Mouse (Mus musculus): Measurements from ENCODE around the gene Timm8a2.
A peak's percentile ranks its signal among the peaks of the same experiment; 100 is the strongest.

Timm8a2 gene

DNA sequence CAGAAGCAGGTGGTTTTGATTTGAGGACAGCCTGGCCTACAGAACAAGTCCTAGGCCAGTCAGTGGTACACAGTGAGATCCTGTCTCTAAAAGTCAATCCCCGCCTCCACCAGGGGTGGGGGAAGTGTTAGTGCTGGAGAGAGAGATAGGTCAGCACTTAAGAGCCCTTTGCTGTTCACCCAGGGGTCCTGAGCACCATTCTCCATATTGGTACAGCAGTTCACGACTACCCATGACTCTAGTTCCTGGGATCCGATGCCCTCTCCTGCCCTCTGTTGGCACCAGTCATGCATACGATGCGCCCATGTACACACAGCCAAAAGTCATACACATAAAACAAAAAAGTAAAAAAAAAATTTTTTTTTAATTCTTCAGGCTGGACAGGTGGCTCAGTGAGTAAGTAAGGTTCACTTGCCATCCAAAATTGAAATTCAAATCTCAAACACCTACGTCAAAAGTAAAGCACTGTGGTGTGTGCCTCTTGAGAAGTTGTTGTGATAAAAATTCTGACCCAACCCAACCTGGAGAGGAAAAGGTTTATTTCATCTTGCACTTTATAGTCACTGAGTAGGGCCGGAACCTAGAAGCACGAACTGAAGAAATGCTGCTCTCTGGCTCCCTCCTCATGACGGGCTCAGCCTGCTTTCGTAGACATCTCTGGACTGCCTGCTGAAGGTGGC, 28.1 kb downstream of the Timm8a2 start:
- DNase-seq = no peak

DNA sequence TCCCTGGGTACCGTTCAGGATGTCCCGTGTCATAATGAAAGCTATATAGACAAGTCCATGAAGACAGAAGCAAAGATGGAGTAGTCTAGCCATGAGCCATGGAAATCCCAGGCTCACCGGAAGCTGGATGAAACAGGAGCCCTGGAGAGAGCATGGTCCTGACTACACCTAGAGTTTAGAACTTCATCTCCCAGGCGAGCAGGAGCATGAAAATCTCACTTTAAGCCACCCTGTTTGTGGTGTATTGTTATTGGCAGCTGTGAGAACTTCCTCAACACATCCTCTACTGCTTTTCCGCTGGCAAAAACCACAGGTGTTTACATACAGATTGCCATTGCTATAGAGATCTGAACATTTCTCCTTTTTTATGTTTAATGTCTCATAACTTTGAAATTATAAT, 29.1 kb downstream of the Timm8a2 start:
- no peak for DNase-seq

DNA sequence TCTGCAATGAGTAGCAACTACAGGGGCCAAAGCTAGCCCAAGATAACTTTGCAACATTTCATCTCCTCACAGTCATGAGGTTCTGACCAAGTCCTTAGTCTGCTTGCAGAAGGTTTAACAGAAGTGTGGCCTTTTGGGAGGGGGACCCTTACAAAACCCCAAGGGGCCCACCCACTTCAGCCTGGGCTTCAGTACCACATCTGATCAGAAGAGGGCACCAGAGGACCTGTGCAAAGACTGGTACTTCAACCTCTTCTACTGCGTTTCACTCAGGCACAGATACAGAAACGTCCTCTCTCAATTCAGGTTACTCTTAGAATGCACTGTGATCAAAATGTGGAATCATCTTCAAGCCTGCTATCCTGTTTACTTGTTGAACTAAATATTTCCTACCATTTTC, 30.0 kb downstream of the Timm8a2 start:
- peak; percentile 43 for DNase-seq

DNA sequence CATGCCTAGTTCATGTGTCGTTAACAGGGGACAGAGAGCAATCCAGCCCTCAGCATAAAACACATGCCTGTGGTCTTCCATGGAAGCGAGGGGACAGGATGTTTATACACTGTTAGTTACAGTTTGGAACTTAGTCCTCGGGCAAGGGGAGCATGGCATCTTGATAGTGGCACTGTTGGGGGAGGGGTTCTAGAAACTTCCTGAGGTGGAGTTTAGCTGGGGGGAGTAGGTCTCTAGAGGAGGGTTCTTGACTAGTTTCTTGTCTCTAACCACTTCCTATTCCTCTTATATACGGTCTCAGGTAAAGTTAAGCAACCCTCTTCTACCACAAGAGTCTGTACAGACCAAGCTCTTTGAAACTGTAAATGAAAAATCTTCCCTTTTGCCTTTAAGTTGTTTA, 31.8 kb downstream of the Timm8a2 start:
- no peak for DNase-seq

DNA sequence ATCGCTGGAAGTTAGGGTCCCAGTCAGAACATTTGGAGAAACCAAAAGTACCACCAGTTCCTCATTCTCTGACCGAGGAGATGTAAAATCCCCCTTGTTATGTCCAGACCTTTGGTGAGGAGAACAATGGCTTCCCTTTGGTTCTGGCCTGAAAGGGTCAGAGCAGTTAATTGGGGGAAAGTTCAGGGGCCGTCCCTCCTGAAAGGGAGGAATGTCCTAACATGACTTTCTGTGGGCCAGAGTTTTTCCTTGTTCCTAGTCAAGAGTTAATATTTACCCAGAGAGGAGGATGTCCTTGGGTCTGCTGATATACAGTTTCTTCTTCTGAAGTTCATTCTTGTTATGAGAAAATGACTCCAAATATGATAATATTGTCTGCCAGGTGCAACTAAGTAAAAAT, 33.6 kb downstream of the Timm8a2 start:
- peak; percentile 75 for DNase-seq

DNA sequence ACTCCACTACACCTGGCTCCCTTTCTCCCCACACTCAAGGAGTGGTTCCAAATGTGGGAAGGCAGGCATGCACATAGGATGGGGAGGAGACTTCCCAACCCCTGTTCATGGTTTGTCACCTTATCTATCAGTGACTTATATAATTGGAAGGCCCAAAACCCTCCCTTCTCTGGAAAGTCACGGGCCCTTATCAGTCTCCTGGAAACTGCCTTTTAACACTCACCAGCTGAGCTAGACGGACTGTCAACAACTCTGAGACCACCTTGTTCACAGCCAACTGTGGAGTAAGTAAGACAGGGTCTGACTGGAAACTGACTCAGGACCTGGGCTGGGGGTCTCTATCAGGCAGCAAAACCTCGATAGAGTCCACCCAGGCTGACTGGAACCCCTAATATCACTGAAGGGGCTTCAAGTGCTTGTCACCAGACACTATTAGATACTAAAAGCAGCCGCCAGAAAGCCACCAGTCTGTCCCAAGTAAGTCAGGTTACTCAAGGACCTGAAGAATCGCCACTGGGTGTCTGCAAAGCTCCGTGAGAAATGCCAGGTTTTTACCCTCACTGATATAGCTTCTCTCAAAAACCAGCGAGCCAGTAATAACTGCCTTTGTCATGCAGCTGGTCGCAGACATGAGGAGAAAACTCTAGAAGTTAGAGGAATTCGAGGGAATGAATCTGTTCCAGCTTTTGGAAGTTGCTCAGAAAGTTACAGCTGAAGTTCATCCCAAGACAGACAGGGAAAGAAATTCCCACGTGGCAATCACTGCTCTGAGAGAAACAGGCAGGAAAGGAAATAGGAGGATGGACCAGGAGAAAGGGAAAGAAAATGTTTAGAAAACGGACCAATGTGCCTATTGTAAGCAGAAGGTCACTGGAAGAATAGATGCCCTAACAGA, 34.6 kb downstream of the Timm8a2 start:
- DNase-seq = no peak

DNA sequence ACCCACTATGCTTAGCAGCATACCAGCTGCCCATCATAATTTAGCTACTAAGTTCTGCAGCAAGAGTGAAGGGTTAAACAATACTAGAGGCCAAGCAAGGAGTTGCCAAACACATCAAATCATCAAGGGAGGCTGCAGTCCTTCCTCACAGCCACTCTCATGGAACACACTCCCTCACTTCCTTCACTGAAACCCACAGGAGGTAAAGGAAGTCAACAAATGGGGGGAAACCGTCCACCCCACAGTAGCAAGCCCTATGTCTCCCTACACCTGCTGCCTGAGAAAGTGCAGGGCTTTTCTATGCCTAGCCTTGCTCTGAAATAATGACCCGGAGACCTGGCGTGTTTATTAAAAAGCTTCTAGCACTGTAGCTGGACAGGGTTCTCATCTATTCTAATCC, 35.5 kb downstream of the Timm8a2 start:
- no peak for DNase-seq

DNA sequence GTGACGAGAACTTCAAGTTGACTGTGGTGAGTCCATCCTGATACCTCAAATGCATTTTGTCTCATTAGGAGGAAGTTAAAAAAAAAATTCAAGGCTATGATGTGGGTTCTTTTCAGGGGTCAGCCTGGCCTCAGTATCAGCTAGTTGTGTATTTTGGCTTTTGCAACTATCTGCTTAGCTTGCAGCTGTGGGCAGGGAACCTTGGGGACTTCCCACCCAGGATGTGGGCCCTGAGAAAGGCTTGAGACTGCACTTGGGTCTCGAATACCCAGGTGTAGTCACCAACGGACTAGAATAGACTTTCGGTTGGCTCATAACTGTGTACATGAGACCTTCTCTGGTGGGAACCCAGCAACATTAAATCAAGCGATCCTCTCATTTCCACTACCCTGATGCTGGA, 38.9 kb downstream of the Timm8a2 start:
- no peak for DNase-seq

DNA sequence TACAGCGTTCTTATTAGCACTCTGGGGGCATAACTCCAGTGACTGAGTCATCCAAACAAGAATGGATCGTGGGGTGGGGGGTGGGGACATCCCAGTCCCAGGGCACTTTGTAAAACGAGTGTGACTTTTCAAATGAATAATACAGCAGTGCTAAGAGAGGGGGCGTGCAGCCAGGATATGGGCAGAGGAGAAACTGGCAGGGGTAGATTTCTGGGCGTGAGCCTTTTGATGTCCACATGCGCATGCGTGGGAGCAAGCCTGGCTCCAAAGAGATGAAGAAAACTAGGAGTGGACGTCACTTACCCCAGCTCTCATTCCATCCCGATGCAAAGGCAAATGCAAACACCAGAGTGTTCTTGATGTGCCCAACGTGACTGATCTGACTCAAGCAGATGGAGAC, 39.9 kb downstream of the Timm8a2 start:
- no peak for DNase-seq

DNA sequence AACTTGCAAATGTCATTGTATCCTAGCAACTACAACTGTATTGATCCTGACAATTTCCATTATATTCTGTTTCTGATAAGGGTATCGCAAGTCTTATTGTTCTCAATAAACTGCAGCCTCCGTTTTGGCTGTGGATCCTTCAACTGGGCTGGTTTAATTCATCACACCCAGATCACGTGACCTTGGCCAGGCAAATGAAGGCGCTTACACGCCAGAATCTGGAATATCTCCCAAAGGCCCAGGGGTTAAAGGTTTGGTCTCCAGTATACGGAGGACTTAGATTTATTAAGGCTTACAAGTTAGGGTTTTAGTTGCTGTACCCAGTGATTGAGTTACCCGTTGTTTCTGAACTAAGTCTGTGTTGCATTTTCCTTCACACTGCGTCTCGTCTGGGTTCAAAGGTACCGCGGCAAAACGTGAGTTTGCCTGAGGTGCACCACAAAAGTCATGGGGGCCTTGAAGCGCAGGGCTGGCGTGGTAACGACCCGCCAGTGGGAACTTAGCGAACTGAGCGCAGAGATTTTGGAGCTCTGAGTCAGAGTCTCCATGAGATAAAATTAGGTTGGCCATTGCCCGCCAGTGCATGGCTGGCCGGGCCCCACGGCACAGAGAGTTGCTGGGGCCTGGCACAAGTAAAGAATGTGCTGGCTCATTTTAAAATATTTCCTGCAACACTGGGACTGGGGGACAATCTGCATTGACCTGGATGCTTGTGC, 41.2 kb downstream of the Timm8a2 start:
- peak; percentile 72 for DNase-seq

DNA sequence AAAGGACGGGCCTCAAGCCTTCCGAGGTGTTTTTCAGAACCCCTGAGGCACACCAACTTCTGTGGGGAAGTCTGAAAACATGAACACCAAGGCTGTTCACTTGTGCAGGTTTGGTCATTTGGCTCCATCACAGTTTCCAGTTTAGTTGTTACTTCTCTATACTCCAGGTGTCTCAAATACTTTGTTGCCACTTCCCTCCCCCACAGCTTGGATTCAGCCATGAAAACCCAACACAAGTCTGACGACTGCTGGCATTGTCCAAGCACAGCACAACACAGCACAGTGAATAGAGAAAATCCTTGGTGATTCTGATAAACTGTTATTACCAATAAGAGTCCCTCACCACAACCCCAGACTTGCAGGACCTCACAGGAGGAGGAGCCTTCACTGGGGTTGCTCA, 42.5 kb downstream of the Timm8a2 start:
- no peak for DNase-seq

DNA sequence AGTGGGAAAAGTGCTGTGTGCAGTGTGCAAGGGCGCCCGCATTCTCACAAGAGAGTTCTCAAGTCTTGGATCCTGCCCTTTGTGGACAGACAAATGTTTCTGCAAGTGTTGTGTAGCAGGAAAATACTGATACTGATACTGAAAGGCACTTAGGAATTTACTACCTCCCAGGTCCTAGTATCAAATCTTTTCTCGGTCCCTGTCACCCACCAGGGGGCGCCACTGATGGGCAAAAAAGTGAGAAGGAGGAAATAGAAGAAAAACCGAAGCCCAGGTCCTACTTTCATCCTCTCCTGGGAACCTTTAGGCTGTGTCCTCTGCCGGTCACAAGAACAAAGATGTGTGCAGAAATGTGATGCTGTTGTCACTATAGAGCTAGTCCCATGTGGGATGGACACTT, 45.0 kb downstream of the Timm8a2 start:
- peak; percentile 33 for DNase-seq

DNA sequence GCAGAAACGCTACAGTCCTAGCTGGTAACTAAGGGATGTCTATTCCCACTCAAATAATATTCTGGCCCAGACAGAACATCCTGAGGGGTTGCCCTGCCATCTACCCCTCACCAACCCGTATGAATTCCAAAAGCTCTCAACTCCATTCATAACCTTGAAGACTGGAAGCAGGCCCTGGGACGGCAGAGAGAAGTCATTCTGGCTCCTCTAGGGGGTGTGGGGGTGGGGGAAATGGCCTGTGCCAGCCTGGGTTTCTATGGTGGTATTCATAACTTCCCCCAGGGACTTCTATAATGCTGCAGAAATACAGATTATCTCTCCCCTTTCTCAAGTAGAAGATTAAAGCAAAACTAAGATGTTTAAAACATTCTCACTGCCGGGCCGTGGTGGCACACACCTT, 45.4 kb downstream of the Timm8a2 start:
- no peak for DNase-seq

DNA sequence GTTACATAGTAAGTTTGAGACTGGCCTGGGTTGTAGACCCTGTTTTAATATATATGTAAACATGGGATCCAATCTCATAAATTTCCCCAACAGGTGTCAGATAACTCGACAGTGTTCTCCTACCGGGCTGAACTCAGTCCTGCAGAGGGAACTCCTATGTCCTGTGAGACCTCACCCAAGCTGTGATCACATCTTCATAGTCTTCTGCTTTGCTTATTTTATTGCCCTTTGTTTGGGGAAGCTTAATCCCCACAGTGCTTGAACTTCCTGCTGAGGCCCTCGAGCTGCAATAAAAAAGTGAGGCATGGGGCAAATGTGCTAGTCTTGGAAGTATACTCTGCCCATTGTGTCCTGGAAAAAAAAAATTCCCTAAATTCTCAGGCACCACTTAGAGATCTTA, 46.8 kb downstream of the Timm8a2 start:
- DNase-seq = no peak

DNA sequence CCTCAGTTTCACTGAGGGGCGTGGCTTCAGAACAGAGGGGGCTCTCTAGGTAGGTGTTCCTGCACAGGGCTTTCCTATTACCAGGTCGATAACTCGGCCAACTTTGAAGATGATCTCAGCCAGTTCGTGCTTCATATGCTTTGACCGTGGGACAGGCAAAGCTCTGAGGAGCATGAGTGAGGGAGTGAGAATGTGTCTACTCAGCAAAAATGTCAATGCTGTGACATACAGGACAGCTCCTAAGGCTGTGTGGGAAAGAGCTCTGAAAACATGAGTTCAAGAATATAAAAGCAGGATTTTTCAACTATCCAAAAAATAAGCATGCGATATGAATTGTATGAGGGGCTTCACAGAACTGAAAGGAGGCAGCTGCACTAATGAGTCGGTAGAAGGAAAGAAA, 49.0 kb downstream of the Timm8a2 start:
- DNase-seq = no peak

DNA sequence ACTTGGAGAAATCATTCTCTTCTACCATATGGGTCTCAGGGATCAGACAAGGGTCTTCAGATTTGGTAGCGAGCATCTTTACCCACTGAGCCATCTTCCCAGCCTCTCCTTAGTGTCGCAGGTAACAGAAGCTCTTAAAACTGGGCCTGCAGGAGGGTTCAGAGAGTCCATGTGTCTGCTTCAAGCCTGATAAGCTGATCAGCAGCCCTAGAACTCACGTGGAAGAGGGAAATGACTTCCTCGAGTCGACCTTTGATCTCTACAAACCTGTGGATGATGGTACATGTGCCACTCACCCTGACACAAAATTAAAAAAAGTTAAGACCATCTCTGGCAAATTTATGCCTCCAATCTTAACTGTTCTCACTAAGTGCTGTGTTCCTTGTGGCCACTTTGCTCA, 53.5 kb downstream of the Timm8a2 start:
- no peak for DNase-seq
